Mouse (Mus musculus): ENCODE results near the gene Zfp691.

The Zfp691 gene

GRCm38 (mm10) chr4:119120095-119120494, 53.9 kb downstream of the Zfp691 start:
- DNase-seq: no peak
